In the genomic region with DNA sequence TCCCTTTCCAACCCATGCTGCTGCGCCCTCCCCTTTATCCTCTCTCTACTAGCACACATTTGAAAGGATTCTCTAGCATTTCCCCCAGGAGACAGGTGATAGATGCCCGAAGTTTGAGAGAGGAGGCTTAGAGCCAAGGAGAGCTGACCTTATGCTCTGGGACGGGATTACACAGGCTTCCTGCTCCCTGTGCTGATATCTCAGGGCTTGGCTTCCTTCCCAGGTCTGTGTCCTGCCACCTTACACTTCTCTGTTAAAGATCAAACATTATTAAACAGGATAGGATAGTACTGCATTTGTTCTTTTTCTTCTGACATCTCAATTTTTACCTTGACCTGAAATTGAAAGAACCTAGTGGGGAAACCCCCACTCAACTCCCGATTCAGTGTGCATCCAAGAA, we compare ENCODE assay signal across 21 mouse cellular contexts.
DNase-seq lines count a peak whose midpoint lies in the region; ATAC-seq and TF ChIP-seq lines count a peak whose summit lies in the region.
"Had no signal": no experiment of that assay in that cellular context is flagged by ENCODE, and none has a peak within 500 bp of the region (broad histone marks: within the 10 kb centered on the region; RNA-seq: fewer than 3 reads in every experiment).

No protein-coding gene starts in this region.

- H3K36me3 ChIP-seq in kidney, embryonic 14.5 days (ENCODE audit: control insufficient read depth, insufficient read depth, low read length), result no peaks in the 10 kb centered on the region
- H3K36me3 ChIP-seq: embryonic facial prominence, embryonic 10.5 days; hindbrain, embryonic 15.5 days; limb, embryonic 15.5 days; midbrain, embryonic 15.5 days had no signal

- H3K9me3 ChIP-seq in kidney, embryonic 14.5 days (ENCODE audit: control insufficient read depth, low read length), result no peaks in the 10 kb centered on the region
- H3K9me3 ChIP-seq: embryonic facial prominence, embryonic 10.5 days; hindbrain, embryonic 15.5 days; limb, embryonic 15.5 days; midbrain, embryonic 15.5 days had no signal

- no peak for TF ChIP-seq POLR2A in cerebellum, adult 2 months (IDR thresholded peaks at IDR 0.05; ENCODE audit: borderline replicate concordance, insufficient read depth, low read length)

- 70% methylated on average over 4 of the region's 4 CpGs for WGBS in kidney, embryonic 14.5 days
- WGBS in cerebellum, adult 2 months, result 47% methylated on average over 4 of the region's 4 CpGs

- no peak overlapping the region for H3K4me2 ChIP-seq in kidney, embryonic 14.5 days (replicated peaks; ENCODE audit: low read depth, low read length)
- H3K4me2 ChIP-seq: hindbrain, embryonic 15.5 days; limb, embryonic 15.5 days; midbrain, embryonic 15.5 days had no signal

- H3K27me3 ChIP-seq in kidney, embryonic 14.5 days (ENCODE audit: control insufficient read depth, insufficient read depth, low read length), result no peaks in the 10 kb centered on the region
- H3K27me3 ChIP-seq in cerebellum, adult 2 months (ENCODE audit: control insufficient read depth, insufficient read depth, low read length), result no peaks in the 10 kb centered on the region
- H3K27me3 ChIP-seq: hindbrain, embryonic 15.5 days; limb, embryonic 15.5 days; megakaryocyte, embryonic 14.5 days; midbrain, embryonic 15.5 days had no signal

- no peaks in the 10 kb centered on the region for H3K4me1 ChIP-seq in kidney, embryonic 14.5 days (ENCODE audit: control insufficient read depth, insufficient read depth, low read length)
- H3K4me1 ChIP-seq in cerebellum, adult 2 months (ENCODE audit: control insufficient read depth, insufficient read depth, low read length), result peaks cover 6% of the 10 kb centered on the region
- H3K4me1 ChIP-seq: hindbrain, embryonic 15.5 days; megakaryocyte, embryonic 14.5 days had no signal

- TF ChIP-seq CTCF in cerebellum, adult 2 months (IDR thresholded peaks at IDR 0.05; ENCODE audit: borderline replicate concordance, insufficient read depth, low read depth, low read length), result no peak

- H3K27ac ChIP-seq in kidney, embryonic 14.5 days (ENCODE audit: low read depth, low read length), result no peak overlapping the region
- no peak overlapping the region for H3K27ac ChIP-seq in cerebellum, adult 2 months (ENCODE audit: insufficient read depth, low read length)
- H3K27ac ChIP-seq: embryonic facial prominence, embryonic 10.5 days; gastrocnemius, adult 2 months; heart, adult 2 months; hindbrain, embryonic 15.5 days; limb, embryonic 15.5 days; midbrain, embryonic 15.5 days had no signal

- no peak for ATAC-seq in kidney, embryonic 14.5 days (ENCODE audit: low FRiP score, low TSS enrichment)
- ATAC-seq: intestine, postnatal 0 days; liver, postnatal 0 days; midbrain, embryonic 15.5 days had no signal

- DNase-seq in cerebellum, adult 11 months, result peak; percentile 15
- no peak for DNase-seq in cerebellum, adult 8-10 months
- peak; percentile 58 for DNase-seq in kidney, adult 9 months
- peak; percentile 33 to 65 for DNase-seq in cerebellum, adult 2 months
- peak; percentile 28 to 46 for DNase-seq in kidney, postnatal 36 days
- DNase-seq in thymus, postnatal 14 days, result no peak
- DNase-seq: gastrocnemius, adult 2 months; heart, adult 2 months; heart, postnatal 4 days; liver, postnatal 0 days; lung, postnatal 10 days; spleen, adult 18-20 months; thymus, postnatal 36 days had no signal

- H3K9ac ChIP-seq in kidney, embryonic 14.5 days (ENCODE audit: low read depth, low read length), result no peak overlapping the region
- H3K9ac ChIP-seq: hindbrain, embryonic 15.5 days; limb, embryonic 15.5 days; liver, postnatal 0 days; midbrain, embryonic 15.5 days had no signal

- H3K4me3 ChIP-seq in kidney, embryonic 14.5 days (ENCODE audit: low read length), result no peak overlapping the region
- H3K4me3 ChIP-seq in cerebellum, adult 2 months (replicated peaks; ENCODE audit: insufficient read depth, low read depth, low read length), result no peak overlapping the region
- H3K4me3 ChIP-seq: embryonic facial prominence, embryonic 10.5 days; gastrocnemius, adult 2 months; heart, adult 2 months; hindbrain, embryonic 15.5 days; limb, embryonic 15.5 days; megakaryocyte, embryonic 14.5 days; midbrain, embryonic 15.5 days; myocyte had no signal

Comparison
In these comparisons a context has a peak if more than half of its experiments do, and no peak if none do; other contexts are left out.
1. DNase-seq: peak in cerebellum, adult 11 months (single experiment), kidney, adult 9 months (single experiment), cerebellum, adult 2 months (2 of 2) and kidney, postnatal 36 days (2 of 2); none in cerebellum, adult 8-10 months (single experiment) and thymus, postnatal 14 days (single experiment).